Mouse (Mus musculus) cerebellum, postnatal 14 days (tissue): ENCODE measurements around the gene Taf11.

Source experiments
- DNase-seq, 2 experiments: peaks; one replicate each; pipeline ENCODE4 v3.0.0; 2021; ENCODE audit warnings: mixed read lengths in 2 of 2

Gene Taf11

DNA sequence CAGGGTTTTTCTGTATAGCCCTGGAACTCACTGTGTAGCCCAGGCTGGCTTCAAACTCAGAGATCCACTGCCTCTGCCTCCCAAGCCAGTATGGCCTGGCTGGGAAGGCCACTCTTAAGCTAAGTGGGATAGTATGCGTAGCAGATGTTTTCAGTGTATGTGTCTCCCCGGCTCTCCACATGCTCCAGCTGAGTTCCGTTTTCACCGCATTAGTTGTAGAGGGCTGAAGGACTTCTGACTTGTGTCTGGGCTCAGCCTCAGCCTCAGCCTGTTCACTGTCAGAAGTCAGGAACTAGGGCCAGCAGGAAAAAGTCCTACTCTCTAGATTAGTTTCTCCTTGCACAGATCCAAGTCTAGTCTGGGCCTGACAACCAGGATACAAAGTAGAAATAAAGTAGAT, 6.7 kb upstream of the Taf11 start:
- DNase-seq: no peak

GRCm38 (mm10) chr17:27914742-27915141, 5.1 kb upstream of the Taf11 start:
- DNase-seq: no peak

DNA sequence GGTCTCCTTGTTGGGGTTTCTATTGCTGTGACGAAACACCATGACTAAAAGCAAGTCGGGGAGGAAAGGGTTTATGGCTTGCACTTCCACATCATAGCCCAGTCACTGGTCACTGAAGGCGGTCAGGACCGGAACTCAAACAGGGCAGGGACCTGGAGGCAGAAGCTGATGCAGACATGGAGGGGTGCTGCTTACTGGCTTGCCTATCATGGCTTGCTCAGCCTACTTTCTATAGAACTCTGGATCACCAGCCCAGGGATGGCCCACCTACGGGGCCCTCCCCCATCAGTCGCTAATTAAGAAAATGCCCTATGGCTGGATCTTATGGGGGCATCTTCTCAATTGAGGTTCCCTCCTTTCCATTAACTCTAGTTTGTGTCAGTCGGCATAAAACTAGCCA, 1.7 kb upstream of the Taf11 start:
- no peak for DNase-seq

DNA sequence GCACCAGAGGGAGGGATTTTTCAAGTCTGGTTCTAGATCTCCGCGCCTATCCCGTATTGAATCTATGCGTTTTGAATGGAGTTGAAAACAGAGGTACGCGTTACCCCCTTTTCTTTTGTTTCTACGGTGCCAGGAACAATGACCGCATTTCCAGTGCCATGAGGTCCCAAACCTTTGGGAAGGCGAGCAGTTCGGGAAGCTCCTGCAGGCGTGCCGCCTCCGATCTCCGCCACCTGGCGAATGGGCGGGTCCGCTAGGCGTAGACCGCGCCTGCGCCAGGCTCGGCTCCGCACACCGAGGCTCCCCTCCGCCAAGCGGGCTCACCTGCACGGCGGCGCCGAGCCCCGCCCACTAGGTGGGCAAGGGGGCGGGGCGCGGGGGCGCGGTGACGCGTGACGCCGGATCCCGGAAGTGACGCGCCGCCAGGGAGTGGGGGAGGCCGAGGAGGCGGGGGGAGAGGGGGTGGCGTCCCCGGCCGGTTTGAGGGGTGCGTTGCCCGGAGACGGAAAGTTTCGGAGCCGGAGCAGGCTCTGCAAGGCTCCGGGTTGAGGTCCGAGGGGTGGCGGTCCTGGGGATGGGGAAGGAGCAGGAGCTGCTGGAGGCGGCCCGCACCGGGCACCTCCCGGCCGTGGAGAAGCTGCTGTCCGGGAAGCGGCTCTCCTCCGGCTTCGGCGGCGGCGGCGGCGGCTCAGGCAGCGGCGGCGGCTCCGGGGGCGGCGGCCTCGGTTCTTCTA, 589 bp downstream of the Taf11 start, which contains the start of gene Anks1:
TSS of gene Anks1 (plus strand) at position 419 of the 734 bp plus-strand sequence.
- peak; percentile 95 for DNase-seq

DNA sequence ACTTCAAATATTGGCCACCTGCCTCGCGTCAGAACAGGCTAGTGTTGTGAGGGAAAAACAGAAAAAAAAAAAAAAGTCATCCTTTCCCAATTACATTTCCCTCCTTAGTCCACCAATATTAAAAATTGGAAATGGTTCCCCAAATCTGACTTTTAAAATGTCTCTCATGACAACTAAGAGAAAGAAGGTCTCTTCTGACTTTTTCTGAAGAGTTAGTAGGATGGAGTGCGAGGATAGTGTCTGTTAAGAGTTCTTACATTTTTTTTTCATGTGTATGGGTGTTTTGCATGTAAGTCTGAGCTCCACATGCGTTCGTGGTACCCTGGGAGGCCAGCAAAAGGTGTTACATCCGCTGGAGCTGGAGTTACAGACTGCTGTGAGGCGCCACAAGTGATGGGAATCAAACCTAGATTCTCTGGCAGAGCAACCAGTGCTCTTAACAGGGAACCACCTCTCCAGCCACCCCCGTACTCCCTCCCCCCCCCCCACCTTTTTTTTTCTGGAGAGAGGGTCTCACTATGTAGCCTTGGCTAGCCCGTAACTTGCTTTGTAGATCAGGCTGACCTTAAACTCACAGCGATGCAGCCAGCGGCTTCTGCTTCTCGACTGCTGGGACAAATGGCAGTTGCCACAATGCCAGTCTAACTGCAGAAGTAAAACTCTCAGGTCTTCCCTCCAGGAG, 1.3 kb downstream of the Taf11 start:
- no peak for DNase-seq

GRCm38 (mm10) chr17:27907512-27908205, 2.0 kb downstream of the Taf11 start:
- peak; percentile 95 to 97 for DNase-seq

DNA sequence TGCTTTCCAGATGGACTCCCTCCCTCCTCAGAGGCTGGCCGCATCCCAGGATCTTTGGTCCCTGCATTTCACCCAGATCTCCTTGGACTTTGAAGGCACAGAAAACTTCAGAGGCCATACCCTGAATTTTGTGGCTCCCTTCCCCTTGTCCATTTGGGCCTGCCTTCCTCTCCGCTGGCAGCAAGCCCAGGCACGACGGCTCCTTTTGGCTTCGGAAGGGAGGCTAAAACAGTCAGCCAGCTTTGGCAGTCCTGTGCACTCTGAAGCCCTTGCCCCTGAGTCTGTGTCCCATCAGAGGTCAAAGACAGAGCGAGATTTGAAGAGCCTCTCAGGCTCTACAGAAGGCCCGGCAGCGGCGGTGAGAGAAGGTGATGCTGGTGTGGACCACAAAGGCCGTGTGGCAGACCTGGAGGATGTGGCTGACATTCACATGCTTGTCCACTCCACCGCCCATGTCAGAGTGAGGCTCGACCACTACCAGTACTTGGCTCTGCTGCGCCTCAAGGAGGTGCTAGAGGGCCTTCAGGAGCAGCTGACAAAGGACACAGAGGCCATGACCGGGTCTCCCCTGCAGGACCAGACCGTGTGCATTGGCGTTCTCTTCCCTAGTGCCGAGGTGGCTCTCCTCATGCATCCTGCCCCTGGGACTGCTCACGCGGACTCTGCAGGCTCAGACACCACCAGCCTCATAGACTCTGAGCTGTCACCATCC, 23.0 kb downstream of the Taf11 start:
- DNase-seq: peak; percentile 59 to 67

DNA sequence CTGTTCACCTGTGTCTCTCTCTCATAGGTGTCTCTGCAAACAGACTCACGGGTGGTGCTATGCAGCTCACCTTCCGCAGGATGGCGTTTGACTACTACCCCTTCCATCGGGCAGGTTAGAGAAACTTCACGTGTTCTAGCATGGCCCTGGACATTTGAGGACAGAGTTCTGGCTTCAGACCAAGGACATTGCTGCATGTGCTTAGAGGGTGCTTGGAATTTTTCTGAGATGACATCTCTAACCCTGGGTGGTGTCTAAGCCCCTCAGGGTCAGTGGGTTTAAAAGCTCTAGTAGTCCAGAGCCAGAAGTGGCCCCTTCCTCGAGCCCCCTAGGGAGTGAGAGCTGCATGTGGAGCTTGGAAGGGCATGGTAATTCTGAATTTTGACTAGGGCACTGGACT, 25.6 kb downstream of the Taf11 start:
- DNase-seq: no peak

DNA sequence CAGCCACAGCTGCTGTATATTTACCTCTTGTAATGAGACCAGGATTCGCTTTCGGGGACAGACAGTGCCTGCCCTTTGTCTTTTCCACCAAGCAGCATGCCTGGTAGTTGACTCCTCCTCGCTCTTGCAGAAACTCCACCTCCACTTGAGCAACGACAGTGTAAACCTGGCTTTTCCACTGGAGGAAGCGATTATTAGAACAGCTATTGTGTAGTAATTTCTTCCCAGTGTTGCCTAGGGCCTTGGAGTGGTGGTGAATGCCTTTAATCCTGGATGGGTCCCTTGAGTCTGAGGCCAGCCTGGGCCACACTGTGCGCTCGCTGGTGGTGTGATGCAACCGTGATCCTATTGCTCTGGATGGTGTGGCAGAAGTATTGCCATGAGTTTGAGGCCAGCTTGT, 26.5 kb downstream of the Taf11 start:
- no peak for DNase-seq

GRCm38 (mm10) chr17:27881518-27881917, 28.1 kb downstream of the Taf11 start:
- DNase-seq: peak; percentile 37 to 60

DNA sequence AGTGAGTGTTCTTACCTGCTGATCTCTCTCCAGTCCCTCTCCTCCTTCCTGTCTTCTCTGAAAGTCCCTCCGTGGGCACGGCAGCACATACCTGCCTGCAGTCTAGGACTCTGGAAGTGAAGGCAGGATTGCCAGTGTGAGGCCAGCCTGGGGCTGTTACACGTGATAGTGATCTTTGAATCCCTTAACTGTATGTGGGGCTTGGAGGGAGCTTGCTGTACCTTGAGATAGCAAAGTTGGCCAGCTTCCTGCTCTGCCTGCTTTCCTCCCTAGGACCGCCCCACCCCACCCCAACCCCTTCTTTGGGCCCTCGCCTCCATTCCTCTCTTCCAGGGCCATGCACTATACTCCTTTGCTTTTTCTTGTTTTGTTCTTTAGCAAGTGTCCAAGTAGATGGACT, 35.1 kb downstream of the Taf11 start:
- no peak for DNase-seq

DNA sequence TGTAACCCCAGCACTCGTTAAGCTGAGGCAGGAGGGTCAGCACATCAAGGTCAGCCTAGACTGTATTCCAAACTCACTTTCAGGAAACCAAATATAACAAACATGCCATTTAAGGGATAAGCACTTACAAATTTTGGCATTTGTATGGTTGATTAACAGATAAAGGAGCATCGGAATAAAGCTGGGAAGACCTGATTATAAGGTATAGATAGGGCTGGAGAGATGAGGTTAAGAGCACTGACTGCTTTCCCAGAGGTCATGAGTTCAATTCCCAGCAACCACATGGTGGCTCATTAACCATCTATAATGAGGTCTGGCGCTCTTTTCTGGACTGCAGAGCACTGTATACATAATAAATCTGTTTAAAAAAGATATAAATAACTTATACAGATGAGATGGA, 36.1 kb downstream of the Taf11 start:
- DNase-seq: no peak

- DNase-seq: peak; percentile 52 to 73
Measured at GRCm38 (mm10) chr17:27871851-27872250, 37.8 kb downstream of the Taf11 start.

DNA sequence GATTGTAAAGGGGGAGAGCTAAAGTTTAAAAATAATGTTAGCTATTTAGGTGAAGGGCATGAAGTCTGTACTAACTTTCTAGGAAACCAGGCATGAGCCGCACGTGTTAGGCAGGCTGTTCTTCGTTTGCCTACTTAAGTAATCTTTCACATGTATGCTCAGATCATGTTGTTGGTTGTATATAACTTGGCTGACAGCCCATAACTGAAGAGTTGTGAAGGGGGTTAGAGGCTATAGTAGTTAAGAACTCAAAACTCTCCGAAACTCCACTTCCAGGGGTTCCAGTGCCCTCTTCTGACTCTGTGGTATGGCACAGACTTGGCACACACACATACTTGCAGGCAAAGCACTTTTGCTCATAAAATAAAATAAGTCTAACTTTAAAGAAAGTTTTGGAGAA, 42.9 kb downstream of the Taf11 start:
- no peak for DNase-seq

DNA sequence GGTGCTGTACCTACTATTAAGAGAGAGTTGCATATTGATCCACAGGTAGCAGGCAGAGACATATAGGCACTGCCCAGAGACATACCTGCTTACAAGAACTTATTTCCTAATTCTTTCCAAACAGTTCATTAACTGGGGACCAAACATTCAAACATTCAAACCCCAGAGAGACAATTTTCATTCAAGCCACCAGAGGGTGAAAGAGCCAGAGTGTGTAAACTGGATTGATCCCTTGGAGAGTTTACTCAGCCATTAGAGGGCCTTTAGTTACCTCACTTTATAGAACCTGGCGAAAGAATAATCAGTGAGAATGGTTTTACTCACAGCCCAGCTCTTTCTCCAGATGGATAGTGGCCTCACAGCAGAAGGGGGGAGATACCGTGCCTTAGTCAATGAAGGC, 44.2 kb downstream of the Taf11 start:
- DNase-seq: no peak

DNA sequence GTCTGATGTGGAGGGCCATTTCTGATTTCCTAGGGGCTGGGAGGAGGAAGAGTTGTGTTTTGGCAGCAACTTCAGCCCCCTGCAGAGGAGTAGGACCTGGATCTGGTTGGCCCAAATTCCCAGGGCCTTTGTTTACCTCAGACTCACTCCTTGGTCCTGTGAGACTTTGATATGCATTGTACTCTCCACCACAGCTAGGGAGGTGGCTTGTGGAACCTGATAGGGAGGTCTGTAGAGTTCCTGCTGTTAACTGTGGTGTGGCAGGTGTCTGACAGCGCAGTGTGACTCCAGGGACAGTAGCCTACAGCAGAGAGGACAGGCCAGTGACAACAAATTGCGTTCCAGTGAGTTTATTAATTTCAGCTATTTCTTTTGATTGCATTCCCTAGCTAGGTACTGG, 50.5 kb downstream of the Taf11 start:
- no peak for DNase-seq

DNA sequence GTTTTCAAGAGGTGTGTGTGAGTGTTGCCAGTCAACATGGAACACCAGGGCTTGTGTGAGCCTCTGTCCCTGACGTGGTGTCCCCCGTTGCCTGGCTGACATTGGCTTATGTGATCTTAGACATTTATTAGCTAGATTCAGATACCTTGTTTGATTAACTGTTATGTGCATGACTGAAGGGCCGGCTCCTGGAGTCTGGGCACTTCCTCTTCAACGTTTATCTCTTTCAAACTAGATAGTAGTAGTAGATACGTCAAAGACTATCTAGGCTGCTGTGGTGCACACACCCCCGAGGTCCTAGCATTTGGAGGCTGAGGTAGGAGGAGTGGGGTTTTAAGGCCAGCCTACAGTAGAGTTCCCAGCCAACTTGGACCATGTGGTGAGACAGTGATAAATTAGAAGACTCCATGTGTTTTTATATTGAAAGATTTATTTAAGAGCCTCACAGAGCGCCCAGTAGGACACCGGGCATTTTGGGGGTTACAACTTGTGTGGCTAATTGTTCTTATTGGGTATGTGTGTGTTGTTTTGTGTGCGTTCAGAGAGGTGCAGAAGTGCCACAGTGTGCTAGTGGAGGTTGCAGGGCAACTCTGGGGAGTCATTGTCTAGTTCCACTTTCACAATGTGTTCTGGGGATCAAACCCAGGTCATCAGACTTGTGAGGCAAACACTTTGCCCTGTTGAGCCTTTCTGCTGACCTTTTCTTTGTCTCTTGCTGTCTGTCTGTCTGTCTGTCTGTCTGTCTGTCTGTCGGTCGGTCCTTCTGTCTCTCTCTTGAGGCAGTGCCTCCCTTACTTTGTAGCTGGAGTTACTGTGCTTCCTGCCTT, 51.8 kb downstream of the Taf11 start:
- no peak for DNase-seq

DNA sequence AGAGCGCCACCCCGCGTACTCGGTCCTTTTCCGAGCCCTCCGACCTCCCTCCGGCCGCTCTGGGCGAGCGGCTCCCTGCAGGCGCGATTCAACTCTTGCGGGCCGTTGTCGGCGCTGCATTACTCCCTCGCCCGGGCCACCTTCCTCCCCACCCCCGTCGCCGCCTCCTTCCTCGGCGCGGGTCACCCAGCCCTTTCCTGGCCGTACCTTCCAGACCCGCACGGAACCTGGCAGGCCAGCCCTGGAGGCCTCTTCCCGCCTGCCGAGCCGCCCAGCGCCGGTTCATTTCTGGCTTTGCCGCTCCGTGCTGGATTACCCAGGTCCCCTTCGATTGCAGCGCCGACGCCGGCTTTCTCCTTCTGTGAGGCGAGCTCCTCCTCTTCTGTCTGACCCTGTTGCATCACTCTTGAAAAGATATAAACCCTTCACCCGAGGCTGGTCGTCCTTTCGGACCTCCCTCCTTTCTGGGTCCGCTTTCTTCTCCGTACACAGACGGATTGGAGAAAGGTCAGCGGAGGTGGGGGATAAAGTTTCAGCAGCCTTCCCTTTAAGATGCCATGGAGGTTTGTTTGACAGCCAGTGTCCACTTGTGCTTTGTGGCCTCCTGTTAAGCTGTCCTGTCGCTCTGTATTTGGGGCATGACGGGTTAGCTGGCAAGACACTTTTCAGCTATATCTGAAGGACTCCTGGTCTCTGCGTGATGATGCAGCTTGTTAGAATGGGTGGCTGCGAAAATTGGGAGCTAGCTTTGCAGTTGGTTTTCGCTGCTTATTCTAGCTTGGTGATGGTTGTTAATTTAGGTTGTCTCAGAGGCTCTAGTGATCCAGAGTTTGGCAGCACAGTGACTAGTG, 52.6 kb downstream of the Taf11 start:
- peak; percentile 59 to 63 for DNase-seq

DNA sequence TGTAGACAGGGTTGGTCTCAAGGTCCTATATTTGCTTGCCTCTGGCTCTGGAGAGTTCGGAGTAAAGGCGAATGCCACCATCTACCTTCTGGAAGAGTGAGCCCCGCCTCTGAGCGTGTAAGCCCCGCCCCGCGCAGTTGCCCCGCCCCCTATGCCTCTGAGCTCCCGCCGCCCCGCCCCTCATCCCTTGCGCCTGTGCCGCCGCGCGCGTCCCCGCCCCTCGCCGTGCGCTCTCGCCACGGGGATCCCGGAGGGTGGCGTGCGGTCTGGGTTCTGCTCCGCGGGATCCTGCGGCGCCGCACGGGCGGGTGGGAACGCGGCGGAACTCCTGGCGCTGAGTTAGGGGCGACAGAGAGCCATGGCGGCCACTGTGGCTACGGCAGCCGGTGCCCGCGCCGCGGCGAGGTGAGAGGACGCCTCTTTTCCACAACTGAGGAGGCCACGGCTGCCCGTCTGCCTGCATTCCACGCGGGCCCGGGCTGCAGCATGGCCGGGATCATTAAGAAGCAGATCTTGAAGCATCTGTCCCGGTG, 53.3 kb downstream of the Taf11 start, which contains the start of gene Uhrf1bp1:
TSS of gene Uhrf1bp1 (plus strand) at position 177 of the 533 bp plus-strand sequence.
- DNase-seq: peak; percentile 87 to 90
